Mouse (Mus musculus): ENCODE measurements around the gene 1700008O03Rik.
A peak's percentile ranks its signal among the peaks of the same experiment; 100 is the strongest.

1700008O03Rik gene

DNA sequence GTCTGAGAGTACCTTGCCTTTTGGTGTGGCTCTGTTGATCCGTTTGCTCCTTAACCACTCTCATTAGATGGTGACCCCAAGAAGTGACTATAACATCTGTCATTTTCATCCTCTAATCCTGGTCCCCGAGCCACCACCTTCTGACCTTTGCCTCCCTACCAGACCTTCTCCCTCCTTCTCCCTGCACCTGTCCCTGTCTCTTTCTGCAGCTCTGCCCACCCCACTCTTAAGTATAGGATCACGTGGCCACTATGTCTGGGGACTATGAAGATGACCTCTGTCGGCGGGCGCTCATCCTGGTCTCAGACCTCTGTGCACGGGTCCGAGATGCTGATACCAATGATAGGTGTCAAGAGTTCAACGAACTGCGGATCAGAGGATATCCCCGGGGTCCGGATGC, at the start of gene 1700008O03Rik:
TSS of gene 1700008O03Rik (minus strand) at position 101 of the 400 bp plus-strand sequence.
- no peak for DNase-seq

DNA sequence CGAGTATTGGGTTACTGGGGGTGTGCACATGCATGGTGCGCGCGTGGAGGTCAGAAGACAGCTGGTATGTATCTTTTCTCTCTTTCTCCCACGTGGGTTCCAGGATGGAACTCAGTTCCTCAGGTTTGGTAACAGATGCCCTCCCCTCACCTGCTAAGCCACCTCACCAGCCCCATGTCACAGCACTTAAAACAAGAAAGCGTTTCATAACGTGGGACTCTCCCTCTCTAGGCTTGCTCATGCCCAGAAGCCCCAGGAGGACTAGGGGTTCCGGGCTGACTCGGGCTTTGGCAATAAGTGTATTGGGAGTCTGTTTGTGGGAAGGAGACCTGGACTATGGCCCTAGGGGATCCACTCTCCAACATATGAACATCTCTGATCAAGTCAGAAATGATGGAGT, 48.5 kb upstream of the 1700008O03Rik start:
- no peak for DNase-seq

DNA sequence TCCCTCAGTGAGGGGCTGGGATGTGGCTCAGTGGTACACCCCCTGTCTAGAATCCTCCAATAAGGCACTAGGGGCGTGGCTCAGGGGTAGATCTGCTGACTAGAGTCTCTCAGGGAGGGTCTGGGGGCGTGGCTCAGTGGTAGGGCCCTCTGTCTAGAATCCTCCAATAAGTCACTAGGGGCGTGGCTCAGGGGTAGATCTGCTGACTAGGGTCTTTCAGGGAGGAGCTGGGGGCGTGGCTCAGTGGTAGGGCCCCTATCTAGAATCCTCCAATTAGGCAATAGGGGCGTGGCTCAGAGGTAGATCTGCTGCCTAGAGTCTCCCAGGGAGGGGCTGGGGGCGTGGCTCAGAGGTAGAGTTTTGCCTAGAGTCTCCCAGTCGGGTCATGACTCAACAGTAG, 47.8 kb upstream of the 1700008O03Rik start:
- DNase-seq, result peak; percentile 27

DNA sequence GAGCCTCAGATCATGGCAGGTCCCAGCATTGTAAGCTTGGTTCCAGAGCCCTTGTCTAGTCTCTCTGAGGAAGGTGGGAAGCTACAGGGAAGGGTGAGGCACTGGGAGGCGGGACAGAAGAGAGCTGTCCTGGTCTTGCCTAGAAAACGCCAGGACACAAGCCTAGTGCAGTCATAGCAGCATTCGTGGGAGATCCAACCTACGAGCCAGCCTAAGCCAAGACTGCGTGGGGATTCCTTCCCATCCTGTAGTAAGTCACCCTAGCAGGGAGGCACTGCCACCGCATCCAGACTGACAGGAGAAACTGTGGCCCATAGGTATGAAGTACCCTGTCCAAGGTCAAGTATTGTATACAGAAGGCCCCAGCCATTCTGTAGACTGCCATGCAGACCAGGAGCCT, 46.9 kb upstream of the 1700008O03Rik start:
- peak; percentile 11 for DNase-seq

DNA sequence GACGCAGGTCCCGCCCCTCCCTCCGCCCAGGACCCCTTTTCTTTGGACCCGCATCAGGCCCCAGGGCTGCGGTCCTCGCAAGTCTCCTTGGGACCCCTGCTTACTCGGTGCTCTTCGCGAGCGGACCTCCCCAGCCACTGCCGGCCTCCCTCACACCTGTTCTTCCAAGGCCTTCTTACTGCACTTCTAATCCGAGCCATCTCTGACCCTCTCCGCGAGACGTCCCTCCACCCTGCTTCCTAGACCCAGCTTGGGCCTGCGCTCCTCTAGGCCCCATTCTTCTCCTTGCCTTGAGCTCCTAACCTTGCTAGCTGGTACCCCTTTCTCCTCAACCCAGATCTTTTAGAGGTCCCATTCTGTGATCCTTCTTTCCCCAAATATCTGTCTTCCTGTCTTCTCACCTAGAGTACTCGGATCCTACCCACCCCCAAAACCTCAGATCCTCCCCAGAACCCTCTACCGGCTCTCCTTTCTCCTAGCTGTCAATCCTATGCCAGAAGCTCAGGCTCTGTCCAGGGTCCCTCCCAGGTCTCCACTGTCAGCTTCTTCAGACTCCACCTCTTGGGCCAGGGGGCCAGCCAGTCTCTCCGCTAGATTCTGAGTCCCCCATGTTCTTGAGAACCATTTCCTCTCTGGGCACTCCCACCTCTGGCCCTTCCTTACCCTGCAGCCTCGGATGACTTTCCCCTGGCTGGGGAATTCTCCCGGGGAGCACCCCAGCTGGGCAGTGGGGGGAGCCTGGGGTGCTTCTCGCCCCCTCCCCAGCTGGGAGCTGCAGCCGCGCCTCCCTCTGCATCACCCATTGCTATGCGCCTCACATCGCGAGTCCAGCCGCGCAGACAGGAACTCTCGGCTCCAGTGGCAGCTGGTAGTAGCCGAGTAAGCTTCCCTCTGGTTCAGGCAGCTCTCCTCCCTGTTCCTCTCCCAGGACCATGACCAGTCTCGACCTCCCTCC, 44.2 kb upstream of the 1700008O03Rik start:
- DNase-seq, result peak; percentile 47

DNA sequence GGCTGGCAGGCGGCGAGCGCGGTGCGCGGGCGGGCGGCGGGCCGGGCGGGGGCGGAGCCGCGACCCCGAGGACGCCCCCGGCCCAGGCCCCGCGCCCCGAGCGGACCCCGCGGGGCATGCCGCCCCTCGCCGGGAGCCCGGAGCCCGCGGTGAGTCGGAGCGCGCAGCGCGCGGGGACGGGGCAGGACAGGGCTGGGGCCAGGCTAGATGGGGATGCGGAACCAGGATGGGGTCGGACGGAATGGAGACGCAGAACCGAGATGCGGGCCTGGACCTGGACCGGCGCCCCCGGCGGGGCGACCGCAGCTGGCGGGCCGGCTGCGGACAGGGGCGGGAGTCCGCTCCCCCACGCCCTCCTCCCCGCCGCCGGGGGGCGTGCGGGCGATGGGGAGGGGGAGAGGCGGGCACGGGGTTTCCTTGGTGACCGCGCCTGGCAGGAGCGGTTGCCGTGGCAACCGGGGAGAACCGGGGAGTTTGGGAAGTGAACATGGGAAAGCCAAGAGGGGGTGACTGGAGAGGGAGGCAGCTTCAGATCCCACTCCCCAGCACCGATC, 43.4 kb upstream of the 1700008O03Rik start, which contains the start of gene Lrrc4b:
TSS of gene Lrrc4b (plus strand) at position 51 of the 554 bp plus-strand sequence.
- DNase-seq, result peak; percentile 58

DNA sequence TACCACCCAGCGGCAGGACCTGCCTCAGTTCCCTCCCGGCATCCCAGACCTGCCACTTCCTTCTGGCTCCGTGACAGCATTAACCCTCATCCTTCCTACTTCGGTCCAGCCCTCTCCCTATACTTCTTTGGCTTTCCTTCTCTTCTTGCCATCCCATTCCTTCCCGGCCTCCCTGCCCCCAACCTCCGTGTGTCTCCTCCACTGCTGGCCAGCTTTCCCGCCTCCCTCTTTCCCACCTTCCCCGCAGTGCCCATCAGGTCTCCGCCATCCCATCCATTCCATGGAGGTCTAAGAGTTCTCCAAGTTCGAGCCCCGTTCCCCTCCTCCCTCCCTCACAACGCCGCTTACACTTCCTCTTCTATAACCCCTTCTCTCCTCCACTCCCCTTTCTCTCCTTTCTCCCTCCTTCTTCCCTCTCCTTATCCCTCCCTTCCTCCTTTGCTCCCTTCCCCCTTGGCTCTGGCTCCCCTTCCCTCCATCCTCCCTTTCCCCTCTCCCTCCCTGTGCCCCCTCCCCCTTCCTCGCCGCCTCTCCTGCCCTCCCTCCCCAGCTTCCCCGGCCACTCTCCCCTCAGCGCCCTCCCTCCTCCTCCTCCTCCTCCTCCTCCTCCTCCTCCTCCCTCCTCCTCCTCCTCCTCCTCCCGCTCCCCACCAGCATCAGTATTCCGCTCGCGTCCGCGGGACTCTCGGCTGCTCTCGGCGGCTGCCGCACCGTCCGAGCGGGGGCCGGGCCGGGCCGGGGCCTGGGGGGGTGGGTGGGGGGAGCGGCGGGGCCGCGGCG, 42.7 kb upstream of the 1700008O03Rik start:
- peak; percentile 53 for DNase-seq

DNA sequence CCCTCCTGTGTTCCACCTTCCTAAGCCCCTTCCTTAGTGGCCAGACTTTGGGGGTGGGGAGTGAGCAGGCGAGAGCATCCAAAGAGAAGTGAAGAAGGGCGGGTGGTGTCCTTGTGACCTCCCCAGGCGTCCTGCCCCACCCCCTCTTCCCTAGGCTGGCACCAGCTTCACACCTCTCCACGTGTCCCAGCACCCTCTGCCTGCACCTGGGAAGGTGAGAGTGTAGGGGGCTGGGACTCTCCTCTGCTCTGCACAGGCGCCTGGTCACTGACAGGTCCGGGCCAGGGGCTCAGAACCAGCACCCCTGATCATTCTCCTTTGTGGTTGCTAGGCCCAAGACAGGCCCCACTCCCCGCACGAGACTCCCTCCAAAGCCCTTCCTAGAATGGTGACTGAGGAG, 42.0 kb upstream of the 1700008O03Rik start:
- DNase-seq, result peak; percentile 34

DNA sequence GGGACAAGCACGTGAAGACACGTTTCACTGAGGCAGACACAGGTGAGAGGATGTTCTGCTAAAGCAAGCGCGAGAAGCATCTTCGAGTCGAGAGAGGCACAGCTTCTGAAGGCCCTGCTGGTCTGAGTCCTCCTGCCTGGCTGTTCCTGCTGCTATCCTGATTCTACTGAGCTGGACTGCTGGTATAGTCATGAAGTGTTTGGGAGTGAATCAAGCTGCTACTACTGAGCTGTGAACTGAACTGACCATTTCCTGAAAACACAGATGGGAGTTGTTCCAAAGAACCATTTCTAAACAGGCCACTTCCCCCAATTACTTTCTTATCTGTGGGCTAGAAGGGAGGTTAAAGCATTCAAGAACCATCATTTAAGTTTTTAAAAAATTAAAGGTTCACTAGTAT, 27.7 kb upstream of the 1700008O03Rik start:
- DNase-seq, result no peak

DNA sequence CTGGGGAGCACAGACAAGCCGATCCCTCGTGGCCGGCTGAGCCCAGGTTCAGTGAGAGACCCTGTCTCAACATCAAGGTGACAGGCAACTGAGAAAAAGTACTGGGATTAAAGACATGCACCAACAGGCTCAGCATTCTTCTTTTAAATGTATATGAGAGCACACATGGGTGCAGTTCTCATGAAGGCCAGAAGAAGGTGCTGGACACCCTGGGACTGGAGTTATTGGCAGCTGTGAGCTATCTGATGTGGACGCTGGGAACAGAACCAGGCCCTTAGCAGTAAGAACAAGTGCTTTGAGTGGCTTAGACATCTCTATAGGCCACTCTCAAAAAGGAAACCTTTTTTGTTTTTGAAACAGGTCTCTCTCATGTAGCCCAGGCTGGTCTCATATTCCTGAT, 25.5 kb upstream of the 1700008O03Rik start:
- no peak for DNase-seq

DNA sequence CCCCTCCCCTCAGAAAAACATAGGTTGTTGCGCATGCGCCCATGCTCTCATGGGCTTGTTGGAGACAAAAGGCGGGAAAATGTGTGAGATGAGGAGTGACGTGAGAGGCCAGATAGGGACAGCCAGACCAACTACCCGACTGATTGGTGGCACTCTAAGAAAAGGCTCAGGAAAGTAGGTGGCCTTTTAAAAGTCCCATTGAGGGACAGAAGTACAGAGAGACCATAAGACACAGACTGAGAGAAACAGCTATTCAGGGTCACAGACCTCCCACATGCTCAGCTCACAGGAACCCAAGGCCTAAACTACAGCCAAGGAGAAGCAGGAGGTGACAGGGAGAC, 20.4 kb upstream of the 1700008O03Rik start:
- DNase-seq, result no peak

DNA sequence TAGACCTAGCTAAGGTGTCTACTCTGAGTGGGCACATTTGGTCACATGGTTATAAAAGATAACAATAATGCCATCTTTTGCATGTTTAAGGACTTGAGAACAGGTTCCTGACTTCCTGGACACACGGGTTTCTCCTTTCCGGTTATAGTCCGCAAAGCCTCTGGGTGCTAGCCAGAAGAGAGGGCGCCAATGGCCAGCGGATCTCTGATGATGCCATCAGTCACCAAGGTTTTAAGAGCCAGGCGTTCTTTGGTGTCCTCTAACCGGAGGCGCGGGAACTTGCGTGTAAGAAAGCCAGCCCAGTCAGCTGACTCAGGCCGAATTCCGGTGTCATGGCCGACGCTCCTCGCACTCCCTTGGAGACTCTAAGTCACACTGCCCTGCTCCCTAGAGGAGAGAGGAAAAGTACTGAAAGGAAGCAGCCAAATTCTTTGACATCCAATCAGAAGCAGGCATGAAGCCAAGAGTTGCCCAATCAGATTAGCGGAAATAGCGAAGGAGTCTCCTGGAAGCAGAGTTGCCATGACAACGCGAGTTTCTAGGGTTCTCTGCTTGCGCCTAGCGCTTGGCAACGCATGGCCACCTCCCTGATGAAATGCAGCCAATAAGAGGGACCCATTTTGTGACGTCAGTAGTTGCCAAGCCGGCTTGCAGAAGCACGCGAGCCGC, 19.9 kb upstream of the 1700008O03Rik start:
- DNase-seq, result peak; percentile 95

DNA sequence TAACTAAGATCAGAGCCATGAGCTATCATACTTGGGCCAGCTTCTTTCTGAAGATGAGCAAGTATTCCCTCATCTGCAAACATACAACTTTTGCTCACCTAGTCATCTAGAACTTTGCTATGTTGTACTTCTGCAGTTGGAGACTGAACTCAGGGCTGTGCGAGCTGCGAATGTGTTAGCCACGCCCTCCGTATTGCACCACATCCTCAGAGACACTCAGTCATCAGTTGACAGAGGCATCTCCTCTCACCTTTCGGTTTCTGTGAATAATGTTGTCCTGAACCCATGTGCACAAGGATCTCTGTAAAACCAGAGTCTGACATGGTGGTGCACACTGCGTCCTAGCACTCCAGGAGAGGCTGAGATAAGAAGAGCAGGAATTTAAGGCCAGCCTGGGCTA, 16.1 kb upstream of the 1700008O03Rik start:
- no peak for DNase-seq

DNA sequence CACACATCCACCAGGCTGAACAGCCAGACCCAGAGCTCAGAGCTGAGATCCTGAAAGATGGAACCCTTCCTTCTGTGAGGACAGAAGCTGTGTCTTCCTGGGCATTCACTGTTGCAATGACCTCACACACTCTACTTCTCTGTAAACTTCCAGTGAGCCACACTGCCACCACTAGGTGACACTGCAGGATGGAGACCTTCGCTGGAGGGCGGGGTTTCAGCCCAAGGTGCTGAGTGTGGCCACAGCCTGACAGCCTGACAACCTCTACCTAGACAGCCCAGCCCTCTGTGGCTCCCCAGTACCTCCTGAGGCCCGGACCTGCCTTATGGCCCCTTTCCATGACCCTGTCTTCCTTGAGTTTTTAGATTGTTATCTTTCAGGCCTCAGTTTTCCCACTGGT, 12.9 kb upstream of the 1700008O03Rik start:
- DNase-seq, result peak; percentile 64

DNA sequence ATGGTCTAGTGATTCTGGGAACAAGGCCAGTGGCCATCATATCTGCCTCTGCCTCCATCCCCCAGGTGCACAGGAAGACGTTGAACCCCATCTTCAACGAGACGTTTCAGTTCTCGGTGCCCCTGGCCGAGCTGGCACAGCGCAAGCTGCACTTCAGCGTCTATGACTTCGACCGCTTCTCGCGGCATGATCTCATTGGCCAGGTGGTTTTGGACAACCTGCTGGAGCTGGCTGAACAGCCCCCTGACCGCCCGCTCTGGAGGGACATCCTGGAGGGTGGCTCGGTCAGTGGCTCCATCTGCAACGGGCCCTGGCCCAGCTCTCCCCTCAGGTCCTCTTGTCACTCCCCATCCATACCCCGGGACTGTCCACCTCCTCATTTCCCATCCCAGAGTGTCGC, 7.7 kb upstream of the 1700008O03Rik start:
- DNase-seq, result no peak

DNA sequence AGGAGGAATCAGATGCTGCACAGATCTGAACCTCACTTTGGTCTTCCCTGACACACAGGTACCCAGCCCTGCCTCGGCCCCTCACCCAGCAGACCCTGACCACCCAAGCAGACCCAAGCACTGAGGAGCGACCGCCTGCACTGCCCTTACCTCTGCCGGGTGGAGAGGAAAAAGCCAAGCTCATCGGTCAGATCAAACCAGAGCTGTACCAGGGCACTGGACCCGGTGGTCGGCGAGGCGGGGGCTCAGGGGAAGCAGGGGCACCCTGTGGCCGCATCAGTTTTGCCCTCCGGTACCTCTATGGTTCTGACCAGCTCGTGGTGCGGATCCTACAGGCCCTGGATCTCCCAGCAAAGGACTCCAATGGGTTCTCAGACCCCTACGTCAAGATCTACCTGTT, 6.7 kb upstream of the 1700008O03Rik start:
- DNase-seq, result no peak

DNA sequence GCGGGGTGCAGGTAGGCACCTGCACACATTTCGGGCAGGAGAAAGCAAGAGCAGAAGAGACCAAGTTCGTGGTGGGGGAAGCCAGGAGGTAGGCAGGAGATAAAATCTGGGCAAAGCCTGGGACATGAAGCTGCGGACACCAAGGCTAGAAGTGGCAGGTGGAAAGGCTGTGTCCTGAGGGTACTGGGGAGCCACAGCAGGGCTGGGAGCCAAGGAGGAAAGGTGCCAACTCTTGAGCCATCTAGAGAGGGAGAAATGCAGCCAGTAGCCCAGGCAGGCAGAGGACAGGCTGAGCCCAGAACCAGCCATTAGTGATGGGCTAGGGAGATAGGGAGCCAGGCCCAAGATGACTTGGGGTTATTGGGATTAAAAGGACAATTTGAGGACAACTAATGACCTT, 6.2 kb upstream of the 1700008O03Rik start:
- peak; percentile 94 for DNase-seq

DNA sequence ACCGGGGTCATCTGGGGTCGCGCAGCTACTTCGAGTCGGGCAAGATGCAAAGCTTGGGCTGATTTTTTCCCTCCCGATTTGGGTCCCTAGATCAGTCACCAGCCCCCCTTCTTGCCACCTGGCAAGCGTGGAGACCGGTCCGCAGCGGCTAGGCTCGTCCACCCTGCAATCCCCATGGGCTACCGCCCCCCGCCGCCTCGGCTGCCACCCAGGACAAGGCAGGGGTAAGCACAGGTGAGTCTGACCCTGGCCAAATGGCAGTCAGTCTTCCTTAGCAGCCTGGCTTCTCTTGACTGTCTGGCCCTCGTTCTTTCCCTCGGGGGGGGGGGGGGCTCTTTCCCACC, 932 bp downstream of the 1700008O03Rik start:
- no peak for DNase-seq

DNA sequence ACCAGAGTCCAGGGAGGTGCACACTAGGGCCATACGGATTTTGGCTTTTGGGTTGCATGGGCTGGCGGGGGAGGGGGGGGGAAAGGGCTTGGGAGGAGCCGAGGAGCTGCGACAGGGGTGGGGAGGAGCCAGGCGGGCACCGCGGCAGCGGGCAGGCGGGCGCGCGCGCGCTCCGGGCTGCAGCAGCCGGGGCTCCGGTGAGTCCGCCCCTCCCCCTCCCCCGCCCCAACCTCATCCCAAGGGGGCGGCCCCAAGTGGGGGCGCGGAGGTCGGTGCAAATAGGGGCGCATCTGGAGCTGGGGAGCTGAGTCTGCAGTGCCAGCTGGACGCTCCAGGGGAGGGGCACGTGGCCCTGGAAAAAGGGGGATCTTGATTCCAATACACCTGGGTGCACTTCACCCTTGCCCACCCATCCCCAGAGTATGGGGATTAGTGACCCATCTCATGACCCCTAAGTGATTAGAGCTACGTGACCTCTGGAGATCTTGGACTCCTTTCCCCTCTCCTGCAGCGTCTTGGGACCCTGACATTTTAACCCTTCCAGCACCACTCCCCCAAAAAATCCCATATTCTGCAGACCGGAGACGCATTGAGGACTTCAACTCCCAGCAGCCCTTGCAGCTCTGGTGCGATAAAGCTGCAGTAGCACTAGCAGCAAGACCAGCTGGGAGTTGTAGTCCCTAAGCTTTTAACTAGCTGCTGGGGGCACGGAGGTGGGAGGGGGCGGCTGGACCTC, 1.5 kb downstream of the 1700008O03Rik start, which contains the start of gene Syt3:
TSS of gene Syt3 (plus strand) at position 123 of the 736 bp plus-strand sequence.
- peak; percentile 84 for DNase-seq

DNA sequence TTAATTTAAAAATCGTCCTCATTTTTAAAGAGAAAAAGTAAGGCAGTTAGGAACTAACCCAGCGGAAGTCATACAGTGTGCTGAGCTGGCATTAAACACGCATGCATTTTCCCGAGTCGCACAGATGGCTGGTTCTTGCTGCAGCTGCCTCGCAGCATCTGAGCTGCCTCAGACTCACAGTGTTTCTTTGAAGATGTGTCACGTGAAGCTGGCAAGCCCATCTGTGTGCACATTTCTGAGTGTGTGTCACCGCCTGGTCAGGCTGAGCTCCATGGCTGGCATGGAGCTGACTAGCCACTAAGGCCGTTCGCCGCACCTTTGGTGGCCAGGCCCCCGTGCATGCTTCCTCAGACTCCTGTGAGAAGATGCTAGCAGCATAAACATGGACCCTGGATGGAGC, 3.1 kb downstream of the 1700008O03Rik start:
- DNase-seq, result no peak

DNA sequence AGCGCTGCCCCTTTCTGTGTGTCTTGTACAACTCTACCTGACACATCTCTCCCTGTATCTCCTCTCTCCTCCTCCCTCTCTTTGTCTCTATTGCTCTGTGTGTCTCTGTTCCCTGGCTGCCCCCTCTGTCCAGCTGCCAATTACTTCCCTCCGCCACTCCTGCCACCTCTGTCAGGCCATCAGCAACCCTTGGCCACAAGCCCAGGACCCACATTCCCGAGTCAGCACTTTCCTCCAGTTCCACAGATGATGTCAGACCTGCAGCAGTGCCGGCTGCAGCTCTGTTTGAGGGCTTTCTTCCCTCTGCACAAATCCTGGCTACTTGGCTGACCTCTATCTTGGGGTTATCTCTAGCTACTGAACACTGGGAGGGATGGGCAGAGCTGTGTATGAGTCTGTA, 7.3 kb downstream of the 1700008O03Rik start:
- no peak for DNase-seq

DNA sequence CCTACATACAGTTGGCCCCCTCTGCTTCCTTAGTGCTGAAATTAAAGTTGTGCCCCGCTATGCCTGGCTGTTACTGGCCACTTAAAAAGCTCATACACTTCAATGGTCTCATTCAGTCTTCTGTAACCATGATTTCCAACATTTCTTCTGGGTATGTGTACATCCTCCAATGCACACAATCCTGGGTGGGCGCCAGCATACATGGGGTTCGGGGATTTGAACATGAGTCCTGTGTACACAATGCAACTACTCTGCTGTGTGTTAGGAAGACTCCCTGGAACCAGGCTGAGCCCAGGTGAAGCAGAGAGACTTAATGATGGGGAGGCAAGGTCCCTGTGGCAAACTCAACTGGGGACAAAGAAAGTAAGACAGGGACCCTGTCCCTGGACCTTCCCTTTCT, 9.8 kb downstream of the 1700008O03Rik start:
- no peak for DNase-seq
